Mouse (Mus musculus) myocyte (in vitro differentiated cells): ENCODE data around the gene Ccer1.

ENCODE experiments used
- MAX ChIP-seq: IDR thresholded peaks from one replicate; pipeline ENCODE4 v1.6.1; 2011; ENCODE audit warnings: low read depth, mild to moderate bottlenecking, control low read depth
- MYOD1 ChIP-seq, 3 experiments: IDR thresholded peaks; one replicate each; pipeline ENCODE4 v1.6.1; 2011; ENCODE audit warnings: control low read depth in 2 of 3, low read depth in 2 of 3, mild to moderate bottlenecking in 2 of 3, moderate library complexity in 1 of 3; ENCODE audit not compliant: insufficient read length in 2 of 3, control insufficient read depth in 1 of 3
- MYOG ChIP-seq, 3 experiments: IDR thresholded peaks; one replicate each; pipeline ENCODE4 v1.6.1; 2011; ENCODE audit warnings: control low read depth in 2 of 3, low read depth in 2 of 3, mild to moderate bottlenecking in 2 of 3; ENCODE audit not compliant: insufficient read length in 2 of 3, control insufficient read depth in 1 of 3, insufficient read depth in 1 of 3
- POLR2A ChIP-seq: IDR thresholded peaks from one replicate; pipeline ENCODE4 v1.6.1; 2011; ENCODE audit warnings: low read depth, mild to moderate bottlenecking, control low read depth, moderate library complexity; ENCODE audit not compliant: insufficient read length
- POLR2AphosphoS2 ChIP-seq: IDR thresholded peaks from one replicate; pipeline ENCODE4 v1.6.1; 2011; ENCODE audit warnings: low read depth, control low read depth; ENCODE audit not compliant: insufficient read length

GRCm38 (mm10) chr10:97712687-97713086, 19.8 kb downstream of the Ccer1 start:
- TF ChIP-seq POLR2A (no peak), MAX (no peak), POLR2AphosphoS2 (no peak), MYOD1 (IDR thresholded peaks at IDR 0.05; ENCODE audit: control insufficient read depth in 1 of 3, insufficient read length in 2 of 3, low read depth in 2 of 3) (no peak), MYOG (IDR thresholded peaks at IDR 0.05; ENCODE audit: control insufficient read depth in 1 of 3, insufficient read depth in 1 of 3, insufficient read length in 2 of 3, low read depth in 2 of 3) (no peak)
